Mouse (Mus musculus) thymus, postnatal 36 days (tissue): ENCODE results near the gene Clic1.
"Not testable (repeated sequence)": the region's sequence is repeated elsewhere in the genome, so short reads cannot be mapped to it uniquely, and the experiment has no call there.

Source experiments
- DNase-seq, 2 experiments: peaks; one replicate each; pipeline ENCODE4 v3.0.0; 2022; ENCODE audit warnings: mixed read lengths in 2 of 2

Clic1 gene

DNA sequence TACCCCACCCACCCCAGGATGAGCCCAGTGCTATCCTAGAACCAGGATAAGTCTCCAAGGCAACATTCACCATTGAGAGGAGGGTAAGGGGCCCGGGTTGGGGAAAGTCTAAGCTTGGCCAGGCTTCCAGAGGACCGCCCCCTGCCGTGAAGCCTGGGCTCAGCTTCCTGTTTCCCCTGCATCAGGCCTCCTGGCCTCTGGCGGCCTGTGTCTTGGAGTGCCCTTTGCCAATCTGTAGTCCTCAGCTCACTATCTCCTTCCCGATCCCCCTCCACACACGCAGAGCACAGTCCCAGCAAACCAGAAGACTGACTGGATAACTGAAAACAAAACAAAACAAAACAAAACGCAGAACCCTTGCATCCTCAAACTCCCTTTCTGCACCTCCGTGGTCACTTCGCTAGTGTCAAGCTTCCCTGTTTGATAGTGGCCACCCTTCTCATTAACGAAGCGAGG, at the start of gene Clic1:
TSS of gene Clic1 (plus strand) at position 406 of the 456 bp plus-strand sequence.
- DNase-seq = peak; percentile 67 to 78

DNA sequence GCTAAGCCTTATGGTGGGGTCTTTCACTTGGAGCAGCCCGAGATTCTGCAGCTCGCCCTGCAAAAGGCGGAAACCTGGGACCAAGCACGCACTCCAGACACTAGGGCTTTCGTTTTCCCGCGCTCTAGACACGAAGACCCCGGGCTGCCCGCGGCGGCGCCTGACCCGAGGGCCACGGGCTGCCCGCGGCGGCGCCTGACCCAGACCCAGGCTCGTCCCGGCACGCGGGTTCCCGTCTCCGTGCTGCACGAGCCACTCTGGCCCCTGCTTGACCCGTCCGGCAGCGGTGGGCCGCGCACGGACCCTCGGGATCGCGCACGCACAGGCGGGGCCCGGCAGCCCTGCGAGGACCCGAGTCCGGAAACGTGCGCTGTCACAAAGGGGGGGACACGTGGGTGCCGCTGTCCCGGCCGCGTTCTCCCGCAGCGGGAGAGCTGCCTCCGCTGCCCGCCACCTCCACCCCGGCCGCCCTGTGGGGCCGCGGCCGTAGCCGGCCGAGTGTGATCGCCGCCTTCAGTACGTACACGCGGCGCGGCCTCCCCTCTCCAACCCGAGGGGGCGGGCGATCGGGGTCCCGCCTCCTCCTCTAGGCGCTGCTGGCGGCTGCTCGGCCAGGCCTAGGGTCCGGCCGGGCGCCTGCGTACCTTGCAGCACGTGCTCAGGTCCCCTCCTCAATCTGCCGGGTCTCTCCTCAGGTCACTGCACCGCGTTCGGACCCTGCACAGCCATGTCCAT, 48.9 kb upstream of the Clic1 start, which contains the start of gene Vars:
TSS of gene Vars (plus strand) at position 271 of the 735 bp plus-strand sequence.
- peak; percentile 77 to 82 for DNase-seq

DNA sequence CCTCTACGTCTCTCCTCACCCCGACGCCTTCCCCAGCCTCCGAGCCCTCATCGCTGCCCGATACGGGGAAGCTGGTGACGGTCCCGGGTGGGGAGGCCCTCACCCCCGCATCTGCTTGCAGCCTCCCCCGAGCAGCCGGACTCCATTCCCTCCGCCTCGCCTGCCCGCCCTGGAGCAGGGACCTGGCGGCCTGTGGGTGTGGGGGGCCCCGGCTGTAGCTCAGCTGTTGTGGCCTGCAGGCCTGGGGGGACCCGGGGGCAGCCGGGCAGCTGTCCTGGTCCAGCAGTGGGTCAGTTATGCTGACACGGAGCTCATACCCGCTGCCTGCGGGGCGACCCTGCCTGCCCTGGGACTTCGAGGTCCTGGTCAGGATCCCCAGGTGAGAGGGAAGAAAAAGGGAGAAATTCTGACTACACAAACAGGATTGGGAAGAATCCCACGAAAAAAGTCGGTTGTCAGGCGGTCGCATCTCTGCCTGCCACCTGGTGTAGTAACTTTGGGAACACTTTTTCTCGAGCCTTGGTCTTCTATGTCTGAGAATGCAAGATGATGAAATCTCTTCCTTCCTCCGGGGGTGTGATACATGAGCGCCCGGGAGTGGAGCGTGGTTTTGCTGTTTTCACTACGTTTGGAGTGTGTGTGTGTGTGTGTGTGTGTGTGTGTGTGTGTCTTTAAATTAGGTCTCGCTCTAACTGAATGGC, 48.2 kb upstream of the Clic1 start:
- DNase-seq = no peak

DNA sequence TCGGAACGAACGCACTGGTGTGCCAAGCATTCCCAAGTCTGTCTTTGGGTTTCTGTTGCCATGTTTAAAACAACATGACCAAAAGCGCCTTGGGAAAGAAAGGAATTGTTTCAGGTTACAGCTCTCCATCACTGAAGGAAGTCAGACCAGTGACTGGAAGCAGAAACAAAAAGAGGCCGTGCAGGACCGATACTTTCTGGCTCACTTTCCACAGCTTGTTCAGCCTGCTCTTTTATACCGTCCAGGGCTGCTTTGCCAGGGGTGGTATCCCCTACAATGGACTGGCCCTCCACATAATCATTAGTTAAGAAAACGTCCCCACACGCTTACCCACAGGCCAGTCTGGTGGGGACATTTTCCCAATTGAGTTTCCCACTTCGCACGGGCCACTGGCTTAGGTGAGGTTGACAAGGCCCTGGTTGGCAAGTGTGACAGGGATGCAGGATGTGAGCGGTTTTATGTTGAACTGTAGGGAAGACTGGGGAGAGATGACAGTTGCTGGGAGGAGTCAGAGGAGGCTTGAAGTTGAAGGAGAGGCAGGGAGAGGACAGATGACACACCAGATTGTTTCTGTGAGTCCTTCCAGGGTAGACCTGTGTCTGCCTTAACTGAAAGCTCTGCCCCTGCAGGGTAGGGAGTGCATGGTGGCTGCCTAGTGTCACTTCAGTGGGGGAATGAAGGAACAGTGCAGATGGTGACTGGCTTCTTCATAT, 47.5 kb upstream of the Clic1 start:
- no peak for DNase-seq

DNA sequence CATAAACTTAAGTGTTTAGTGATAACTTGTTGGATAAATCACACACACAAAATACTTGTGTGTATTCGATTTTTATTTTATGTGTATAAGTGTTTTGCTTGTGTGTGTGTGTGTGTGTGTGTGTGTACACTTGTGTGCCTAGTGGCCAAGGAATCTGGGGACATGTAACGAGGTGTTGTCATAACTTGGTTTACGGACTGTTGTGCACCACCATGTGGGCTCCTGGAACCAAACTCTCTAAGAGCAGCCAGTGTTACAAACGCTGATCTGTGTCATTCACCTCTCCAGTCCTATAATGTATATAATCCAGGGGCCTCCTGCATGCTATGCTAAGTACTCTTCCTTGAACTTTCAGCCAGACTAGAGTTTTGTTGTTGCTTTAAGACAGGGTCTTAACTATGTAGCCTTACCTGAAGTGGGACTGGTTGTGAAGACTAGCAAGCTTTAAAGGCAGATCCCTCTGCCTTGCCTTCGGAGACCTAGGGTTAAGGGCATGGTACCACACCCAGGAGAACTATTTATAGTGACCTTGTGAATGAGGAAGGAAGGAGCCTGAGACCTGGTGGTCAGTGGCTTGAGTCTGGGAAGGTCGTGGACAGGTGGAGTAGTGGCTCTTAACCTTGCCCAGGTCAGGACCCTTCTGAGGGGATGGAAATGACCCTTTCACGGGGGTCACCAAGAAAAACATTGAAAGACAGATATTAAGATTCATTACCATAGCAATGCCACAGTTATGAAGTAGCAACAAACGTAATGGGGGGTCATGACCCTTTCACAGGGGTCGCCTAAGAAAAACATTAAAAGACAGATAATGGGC, 46.5 kb upstream of the Clic1 start:
- no peak for DNase-seq

DNA sequence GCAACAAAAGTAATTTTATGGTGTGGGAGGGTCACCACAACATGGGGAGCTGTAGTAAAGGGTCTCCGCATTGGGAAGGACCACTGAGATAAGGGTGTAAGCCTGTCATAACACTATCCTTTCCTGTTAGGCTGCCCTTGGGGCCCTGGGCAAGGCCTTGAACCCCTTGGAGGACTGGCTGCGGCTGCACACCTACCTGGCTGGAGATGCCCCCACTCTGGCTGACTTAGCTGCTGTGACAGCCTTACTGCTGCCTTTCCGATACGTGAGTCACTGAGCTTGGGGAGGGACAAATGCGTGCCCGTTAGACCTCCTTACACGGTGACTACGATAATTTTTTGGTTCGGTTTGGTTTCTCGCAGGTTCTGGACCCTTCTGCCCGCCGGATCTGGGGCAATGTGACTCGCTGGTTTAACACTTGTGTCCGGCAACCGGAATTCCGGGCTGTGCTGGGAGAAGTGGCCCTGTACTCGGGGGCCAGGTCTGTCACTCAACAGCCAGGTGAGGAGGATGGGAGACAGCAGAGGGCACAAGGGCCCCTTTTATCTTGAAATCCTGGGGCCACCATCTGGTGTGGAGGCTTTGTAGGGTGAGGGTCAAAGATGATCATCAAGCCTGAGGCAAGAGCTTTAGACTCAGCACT, 45.6 kb upstream of the Clic1 start:
- no peak for DNase-seq

DNA sequence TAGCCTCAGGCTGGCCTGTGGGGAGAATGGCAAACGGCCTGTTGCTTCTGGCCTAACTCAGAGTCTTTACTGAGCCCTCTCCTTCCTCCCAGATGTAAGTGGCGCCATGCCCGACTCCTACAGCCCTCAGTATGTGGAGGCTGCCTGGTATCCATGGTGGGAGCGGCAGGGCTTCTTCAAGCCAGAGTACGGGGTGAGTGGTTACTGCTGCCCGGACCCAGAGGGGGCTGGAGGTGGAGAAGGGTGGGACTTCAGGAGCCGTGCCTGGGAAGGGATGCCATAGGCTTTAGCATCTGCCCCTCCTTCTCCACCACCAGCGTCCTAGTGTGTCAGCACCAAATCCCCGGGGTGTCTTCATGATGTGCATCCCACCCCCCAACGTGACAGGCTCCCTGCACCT, 44.6 kb upstream of the Clic1 start:
- no peak for DNase-seq

DNA sequence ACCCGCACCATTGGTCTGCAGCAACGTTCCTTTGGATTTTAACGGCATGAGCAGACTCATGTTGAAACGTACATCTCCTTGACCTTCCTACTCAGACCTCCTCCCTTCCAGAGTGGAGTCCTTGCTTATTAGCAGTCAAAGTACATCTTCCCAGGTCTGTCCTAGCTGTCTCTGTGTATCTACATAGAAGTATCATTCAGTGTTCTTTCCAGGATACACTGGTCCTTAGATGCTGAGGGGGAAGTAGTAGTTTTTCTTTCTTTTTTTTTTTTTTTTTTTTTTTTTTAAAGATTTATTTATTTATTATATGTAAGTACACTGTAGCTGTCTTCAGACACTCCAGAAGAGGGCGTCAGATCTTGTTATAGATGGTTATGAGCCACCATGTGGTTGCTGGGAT, 43.9 kb upstream of the Clic1 start:
- DNase-seq = not testable (repeated sequence)

DNA sequence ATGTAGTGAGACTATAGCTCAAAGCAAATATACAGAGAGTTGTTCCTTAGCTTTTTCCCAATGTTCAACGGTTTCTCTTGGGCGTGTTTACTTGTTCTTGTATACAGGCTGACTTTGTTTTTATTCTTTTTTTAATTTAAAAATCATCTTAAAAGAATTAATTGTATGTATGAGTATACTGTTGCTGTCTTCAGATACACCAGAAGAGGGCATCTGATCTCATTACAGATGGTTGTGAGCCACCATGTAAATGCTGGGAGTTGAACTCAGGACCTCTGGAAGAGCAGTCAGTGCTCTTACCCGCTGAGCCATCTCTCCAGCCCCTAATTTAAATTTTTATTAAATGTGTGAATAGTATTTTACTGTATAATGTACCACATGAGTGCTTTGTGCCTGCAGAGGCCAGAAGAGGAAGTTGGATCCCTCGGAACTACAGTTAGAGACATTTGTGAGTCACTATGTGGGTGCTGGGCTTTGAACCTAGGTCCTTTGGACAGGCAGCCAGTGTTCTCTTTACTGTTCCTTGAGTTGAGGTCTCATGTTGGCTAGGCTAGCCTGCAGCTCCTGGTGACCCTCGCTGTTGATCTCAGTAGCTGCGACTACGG, 42.3 kb upstream of the Clic1 start:
- DNase-seq = no peak

DNA sequence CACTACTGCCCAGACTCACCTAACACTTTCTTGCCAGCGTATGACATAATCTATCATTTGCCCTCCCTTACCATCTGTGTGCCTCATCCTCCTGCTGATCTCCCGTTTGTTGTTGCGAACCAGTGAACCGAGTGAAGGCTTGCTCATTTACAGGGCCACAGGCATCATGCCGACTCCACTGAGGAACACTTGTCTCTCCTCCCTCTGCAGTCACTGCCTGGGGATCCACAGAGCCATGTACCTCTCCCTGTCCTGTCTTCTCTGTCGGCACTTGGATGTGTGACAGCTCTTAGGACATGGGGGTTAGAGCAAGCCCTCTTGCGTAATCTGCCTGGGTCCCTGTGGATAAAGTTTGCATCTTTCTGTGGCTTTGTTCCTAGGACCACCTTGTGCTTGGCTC, 40.2 kb upstream of the Clic1 start:
- no peak for DNase-seq

DNA sequence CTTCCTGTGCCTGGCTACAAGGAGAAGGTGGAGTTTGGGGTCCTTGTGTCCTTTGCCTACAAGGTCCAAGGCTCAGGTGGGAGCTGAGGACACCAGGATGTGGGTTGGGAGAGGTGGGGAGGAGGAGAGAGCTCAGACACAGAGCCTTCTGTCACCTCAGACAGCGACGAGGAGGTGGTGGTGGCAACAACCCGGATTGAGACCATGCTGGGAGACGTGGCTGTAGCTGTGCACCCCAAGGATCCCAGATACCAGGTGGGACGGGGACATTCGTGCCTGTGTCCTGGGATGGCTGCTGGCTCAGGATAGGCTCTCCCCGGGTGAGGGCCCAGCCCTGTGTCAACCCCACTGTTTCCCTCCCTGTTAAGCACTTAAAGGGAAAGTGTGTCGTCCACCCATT, 38.3 kb upstream of the Clic1 start:
- no peak for DNase-seq

DNA sequence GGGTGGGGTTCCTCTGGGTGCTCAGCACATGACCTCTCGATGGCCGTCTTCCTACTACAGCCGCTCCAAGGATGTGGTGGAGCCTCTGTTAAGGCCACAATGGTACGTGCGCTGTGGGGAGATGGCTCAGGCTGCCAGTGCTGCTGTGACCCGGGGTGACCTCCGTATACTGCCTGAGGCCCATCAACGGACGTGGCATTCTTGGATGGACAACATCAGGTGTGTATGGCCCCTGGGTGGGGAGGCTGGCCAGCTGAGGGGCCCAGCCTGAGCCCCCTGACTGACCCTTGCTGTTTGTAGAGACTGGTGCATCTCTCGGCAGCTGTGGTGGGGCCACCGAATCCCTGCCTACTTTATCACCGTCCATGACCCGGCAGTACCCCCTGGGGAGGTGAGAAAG, 37.3 kb upstream of the Clic1 start:
- no peak for DNase-seq

DNA sequence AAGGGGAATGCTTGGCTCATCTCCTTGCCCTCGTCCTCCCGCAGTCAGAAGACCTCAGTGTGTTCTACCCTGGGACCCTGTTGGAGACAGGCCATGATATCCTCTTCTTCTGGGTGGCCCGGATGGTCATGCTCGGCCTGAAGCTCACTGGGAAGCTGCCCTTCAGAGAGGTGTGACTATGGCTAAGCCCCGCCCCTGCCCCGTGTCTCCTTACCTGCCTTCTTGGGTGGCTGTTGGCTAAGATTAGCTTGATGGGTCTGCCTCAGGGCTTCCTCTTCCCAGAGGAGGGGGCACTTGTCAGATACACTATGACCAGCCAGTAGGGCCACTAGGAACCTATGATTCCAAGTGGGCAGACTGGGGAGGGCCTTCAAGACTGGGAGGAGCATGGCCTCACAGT, 36.5 kb upstream of the Clic1 start:
- DNase-seq = no peak

DNA sequence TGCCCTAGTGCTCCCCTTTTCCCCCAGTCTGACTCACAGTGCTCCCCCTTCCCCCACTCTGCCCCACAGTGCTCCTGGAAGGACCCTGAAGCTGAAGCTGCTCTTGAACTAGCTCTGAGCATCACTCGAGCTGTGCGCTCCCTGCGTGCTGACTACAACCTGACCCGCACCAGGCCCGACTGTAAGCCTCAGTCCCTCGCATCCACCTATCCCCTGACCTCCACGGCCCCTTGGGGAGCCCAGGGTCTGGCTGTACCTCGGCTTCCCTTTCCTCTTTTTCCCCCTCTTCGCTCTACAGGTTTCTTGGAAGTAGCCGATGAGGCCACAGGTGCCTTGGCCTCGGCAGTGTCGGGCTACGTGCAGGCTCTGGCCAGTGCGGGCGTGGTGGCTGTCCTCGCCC, 34.5 kb upstream of the Clic1 start:
- no peak for DNase-seq

DNA sequence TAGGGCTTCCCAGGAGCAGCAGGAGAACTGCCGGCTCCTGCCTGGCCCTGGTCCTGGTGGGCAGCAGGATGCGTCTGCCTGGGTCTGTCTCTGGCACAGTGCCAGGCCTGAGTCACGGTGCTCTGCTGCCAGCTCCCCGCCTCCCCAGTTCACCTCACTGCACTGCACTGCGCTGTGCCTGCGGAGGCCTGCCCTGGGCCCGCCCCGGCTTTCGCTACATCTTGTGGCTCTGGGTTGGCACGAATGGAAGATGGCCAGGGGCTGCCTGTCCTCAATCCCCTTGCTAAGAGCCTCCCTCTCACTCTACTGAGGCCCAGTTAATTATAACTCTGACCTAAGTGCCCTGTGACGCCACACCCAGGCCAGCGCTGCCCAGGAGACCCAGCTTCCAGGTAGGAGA, 33.4 kb upstream of the Clic1 start, which contains the start of gene Vwa7:
TSS of gene Vwa7 (plus strand) at position 204 of the 400 bp plus-strand sequence.
- DNase-seq = no peak

DNA sequence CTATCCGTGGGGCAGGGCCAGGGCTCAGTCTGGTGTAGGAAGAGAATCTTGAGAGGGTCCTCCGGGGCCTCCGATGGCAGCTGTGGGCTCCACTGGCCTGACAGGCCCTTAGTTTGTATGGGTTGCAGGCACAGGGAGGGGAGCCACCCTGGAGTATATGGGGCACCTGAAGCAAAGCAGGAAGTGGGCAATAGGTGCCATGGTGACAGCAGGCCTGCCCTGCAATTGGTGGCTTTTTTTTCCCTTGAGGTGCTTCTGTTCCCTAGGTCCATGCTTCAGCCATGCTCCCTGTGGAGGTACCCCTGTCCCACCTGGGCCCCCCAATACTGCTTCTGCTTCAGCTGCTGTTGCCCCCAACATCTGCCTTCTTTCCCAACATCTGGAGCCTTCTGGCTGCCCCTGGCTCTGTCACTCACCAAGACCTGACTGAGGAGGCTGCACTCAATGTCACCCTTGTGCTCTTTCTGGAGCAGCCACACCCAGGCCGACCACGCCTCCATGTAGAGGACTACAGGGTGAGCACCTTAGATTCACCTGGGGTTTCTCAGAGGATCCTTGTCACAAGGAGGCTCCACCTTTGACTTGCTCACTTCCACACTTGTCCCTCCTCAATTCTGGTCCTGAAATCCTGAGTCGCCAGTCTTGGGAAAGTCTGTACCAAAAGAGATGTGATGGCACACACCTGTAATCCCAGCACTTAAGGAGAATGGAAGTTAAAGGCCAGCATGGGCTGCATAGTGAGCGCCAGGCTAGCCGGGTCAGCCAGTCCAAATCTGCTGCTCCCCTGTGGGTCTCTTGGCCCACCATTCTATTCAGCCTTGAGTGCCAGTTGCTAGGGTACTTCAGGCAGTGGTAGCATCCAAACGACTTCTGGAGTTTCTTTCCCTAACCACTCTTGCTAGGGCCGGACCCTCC, 32.7 kb upstream of the Clic1 start:
- DNase-seq = no peak

DNA sequence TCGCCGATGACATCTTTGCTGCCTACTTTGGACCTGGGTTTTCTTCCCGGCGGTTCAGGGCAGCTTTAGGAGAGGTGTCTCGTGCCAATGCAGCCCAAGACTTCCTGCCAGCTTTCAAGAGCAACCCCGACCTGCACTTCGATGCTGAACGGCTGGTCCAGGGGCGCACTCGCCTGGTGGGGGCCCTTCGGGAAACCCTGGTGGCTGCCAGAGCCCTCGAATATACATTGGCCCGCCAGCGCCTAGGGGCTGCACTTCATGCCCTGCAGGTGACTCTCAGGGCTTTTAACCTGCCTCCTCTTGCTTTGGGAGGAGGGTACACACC, 32.1 kb upstream of the Clic1 start:
- DNase-seq = no peak

DNA sequence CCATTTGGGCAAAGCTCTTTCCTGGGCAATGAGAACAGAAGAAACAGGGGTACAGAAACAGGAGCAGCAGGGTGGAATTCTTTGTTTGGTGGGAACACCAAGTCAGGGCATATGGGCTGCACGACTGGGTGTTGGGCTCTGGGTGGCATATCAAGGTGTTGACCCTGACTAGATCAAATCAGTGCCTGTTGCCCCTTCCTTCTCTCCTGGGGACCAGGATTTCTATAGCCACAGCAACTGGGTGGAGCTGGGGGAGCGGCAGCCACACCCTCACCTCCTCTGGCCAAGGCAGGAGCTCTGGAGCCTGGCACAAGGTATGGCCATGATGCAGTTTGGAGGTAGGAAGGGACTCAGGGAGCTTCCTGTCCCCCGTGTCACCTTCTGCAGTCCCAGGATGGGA, 31.6 kb upstream of the Clic1 start:
- DNase-seq = no peak

DNA sequence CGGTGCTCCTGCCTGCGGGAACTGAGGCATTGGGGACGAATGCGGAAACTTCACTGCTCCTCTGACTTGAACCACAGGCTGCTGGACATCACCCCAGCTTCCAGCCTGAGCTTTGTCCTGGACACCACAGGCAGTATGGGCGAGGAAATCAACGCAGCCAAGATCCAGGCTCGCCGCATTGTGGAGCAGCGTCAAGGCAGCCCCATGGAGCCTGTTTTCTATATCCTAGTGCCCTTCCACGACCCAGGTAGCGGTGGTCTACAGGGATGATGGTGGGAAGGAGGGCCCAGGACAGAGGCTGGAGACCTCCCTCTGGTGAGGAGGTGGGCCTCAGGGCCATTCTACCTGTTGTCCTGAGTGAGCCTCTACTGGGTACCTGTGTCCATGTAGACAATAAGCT, 29.9 kb upstream of the Clic1 start:
- no peak for DNase-seq

DNA sequence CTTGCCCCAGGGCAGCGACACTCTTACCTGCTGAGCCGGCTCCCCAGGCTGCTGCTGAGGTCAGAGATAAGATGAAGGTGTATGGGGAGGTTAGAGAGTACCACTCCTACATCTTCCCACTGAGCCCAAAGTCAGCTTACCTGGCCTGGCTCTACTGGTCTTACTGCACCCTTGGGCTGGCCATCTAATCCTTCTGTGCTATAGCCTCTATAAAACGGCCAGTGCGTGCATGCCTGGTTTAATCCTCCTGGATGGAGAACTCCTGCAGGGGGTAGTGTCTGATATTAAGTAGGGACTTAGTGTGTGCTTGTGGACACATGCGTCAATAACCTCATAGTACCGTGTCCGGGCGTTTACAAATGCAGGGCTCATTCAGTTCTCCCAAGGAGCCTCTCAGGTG, 29.2 kb upstream of the Clic1 start:
- no peak for DNase-seq
